In the genomic region with DNA sequence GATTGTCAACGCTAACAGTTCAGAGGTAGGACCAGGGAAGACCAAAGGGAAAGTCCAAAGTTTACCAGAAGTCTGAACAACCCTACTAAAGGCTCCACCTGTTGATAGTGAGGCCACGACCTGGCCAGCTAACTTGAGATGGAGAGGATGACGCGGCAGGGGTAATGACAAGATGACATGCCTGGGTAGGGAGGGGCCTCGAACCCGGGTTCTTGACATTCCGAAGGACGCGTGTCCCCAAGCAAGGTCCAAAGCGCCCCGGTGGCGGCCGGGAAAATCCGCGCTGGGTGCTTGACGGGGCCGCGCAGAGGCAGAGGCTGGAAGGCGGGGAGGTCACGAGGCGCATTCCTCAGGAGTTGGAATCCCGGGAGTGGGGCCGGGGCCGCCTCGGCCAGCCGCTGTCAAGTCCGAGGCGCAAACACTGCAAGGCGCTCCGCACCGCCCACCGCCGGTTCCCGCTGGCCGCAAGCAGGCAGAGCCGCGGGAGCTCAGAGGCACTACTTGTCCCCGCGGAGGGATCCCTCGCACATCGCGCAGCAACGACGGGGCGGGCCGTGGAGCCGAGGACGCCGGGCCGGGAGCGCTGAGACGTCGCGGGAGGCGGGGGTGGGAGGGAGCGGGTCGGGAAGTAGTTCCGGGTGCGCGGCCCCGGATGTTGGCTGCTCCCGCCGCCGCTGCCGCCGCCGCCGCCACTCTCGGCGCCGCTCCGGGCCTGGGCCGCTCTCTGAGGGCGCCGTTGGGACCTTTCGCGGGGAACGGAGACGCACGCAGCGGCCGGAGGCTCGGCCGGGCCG, we compare ENCODE assay signal across 8 mouse cellular contexts. TPM values are rescaled to one million over a fixed set of nuclear protein-coding genes. Genes with fewer than 3 reads are reported as not detected.
A peak's percentile ranks its signal among the peaks of the same experiment; 100 is the strongest.
DNase-seq lines count a peak whose midpoint lies in the region; ATAC-seq and TF ChIP-seq lines count a peak whose summit lies in the region.

A gene (minus strand): TSS at position 499 of the 794 bp plus-strand sequence.

- 0 out of 2 replicates have a peak, but pooled peaks have one; percentile 18 for TF ChIP-seq CTCF in heart, adult 2 months (IDR thresholded peaks at IDR 0.05)

- WGBS in embryonic facial prominence, embryonic 14.5 days = 1% methylated on average over 34 of the region's 85 CpGs
- WGBS in heart, adult 2 months = under 1% methylated on average over 81 of the region's 85 CpGs
- WGBS in limb, embryonic 13.5 days = under 1% methylated on average over 71 of the region's 85 CpGs
- 1% methylated on average over 75 of the region's 85 CpGs for WGBS in midbrain, embryonic 16.5 days

- intact Hi-C loops in heart, adult 2 months (cut with DNase I) = loop anchor here (1.0 to 5.0 kb wide), 4 partner anchors 76 to 292 kb away; a partner anchor contains a TSS

- peak; percentile 86 for DNase-seq in 3T3-L1 (ENCODE audit: low read depth, low spot score)
- DNase-seq in adrenal gland, postnatal 4 days (ENCODE audit: low spot score in 2 of 2) = peak; percentile 90
- peak; percentile 97 for DNase-seq in embryonic facial prominence, embryonic 14.5 days (ENCODE audit: low spot score)
- peak; percentile 96 to 97 for DNase-seq in heart, adult 2 months
- peak; percentile 91 to 94 for DNase-seq in kidney, adult 8-10 months
- peak; percentile 88 to 94 for DNase-seq in spleen, postnatal 10 days (ENCODE audit: low spot score in 2 of 2)

- peak within 1 kb of the TSS; percentile 97 for H3K27ac ChIP-seq in embryonic facial prominence, embryonic 14.5 days (replicated peaks; ENCODE audit: low read depth, low read length)
- H3K27ac ChIP-seq in heart, adult 2 months = peak within 1 kb of the TSS; percentile 99
- peak within 1 kb of the TSS; percentile 97 for H3K27ac ChIP-seq in limb, embryonic 13.5 days
- H3K27ac ChIP-seq in midbrain, embryonic 16.5 days (ENCODE audit: low read length) = peak within 1 kb of the TSS; percentile 98

- ATAC-seq in embryonic facial prominence, embryonic 14.5 days (ENCODE audit: low read depth) = peak; percentile 94
- ATAC-seq in limb, embryonic 13.5 days (ENCODE audit: low FRiP score, low read depth) = peak; percentile 94
- ATAC-seq in midbrain, embryonic 16.5 days = peak; percentile 96

- H3K9me3 ChIP-seq in embryonic facial prominence, embryonic 14.5 days (ENCODE audit: control insufficient read depth, low read length) = no peaks in the 10 kb centered on the region
- H3K9me3 ChIP-seq in limb, embryonic 13.5 days = no peaks in the 10 kb centered on the region
- no peaks in the 10 kb centered on the region for H3K9me3 ChIP-seq in midbrain, embryonic 16.5 days (replicated peaks; ENCODE audit: control insufficient read depth, low read length, poor library complexity, severe bottlenecking)

- peak; percentile 64; the same call in 1 of the 2 replicates for TF ChIP-seq POLR2A in heart, adult 2 months (IDR thresholded peaks at IDR 0.05; ENCODE audit: insufficient read depth, low read depth, low read length)

- no peaks in the 10 kb centered on the region for H3K27me3 ChIP-seq in embryonic facial prominence, embryonic 14.5 days (replicated peaks; ENCODE audit: control insufficient read depth, insufficient read depth, low read length)
- H3K27me3 ChIP-seq in heart, adult 2 months (ENCODE audit: control insufficient read depth, insufficient read depth, low read length) = no peaks in the 10 kb centered on the region
- no peaks in the 10 kb centered on the region for H3K27me3 ChIP-seq in limb, embryonic 13.5 days
- no peaks in the 10 kb centered on the region for H3K27me3 ChIP-seq in midbrain, embryonic 16.5 days (ENCODE audit: control insufficient read depth, insufficient read depth, low read depth, low read length)

- no peaks in the 10 kb centered on the region; the same call in none of the 2 replicates for H3K79me2 ChIP-seq in heart, adult 2 months (replicated peaks; ENCODE audit: control insufficient read depth, insufficient read depth, low read length)

- H3K4me1 ChIP-seq in embryonic facial prominence, embryonic 14.5 days (ENCODE audit: control insufficient read depth, insufficient read depth, low read length) = peaks cover 12% of the 10 kb centered on the region
- H3K4me1 ChIP-seq in heart, adult 2 months (ENCODE audit: control insufficient read depth, insufficient read depth, low read length) = peaks cover 7% of the 10 kb centered on the region
- peaks cover 20% of the 10 kb centered on the region for H3K4me1 ChIP-seq in limb, embryonic 13.5 days
- peaks cover 19% of the 10 kb centered on the region for H3K4me1 ChIP-seq in midbrain, embryonic 16.5 days (ENCODE audit: control insufficient read depth, insufficient read depth, low read length)

- H3K4me3 ChIP-seq in embryonic facial prominence, embryonic 14.5 days (ENCODE audit: low read depth, low read length) = peak within 1 kb of the TSS; percentile 94
- peak within 1 kb of the TSS; percentile 94 for H3K4me3 ChIP-seq in heart, adult 2 months
- peak within 1 kb of the TSS; percentile 95 for H3K4me3 ChIP-seq in limb, embryonic 13.5 days
- H3K4me3 ChIP-seq in midbrain, embryonic 16.5 days (ENCODE audit: low read depth, low read length) = peak within 1 kb of the TSS; percentile 98

- peak within 1 kb of the TSS; percentile 98 for H3K9ac ChIP-seq in embryonic facial prominence, embryonic 14.5 days (ENCODE audit: low read depth, low read length)
- H3K9ac ChIP-seq in heart, adult 2 months (ENCODE audit: low read depth, low read length) = peak within 1 kb of the TSS; percentile 97
- peak within 1 kb of the TSS; percentile 94 for H3K9ac ChIP-seq in limb, embryonic 13.5 days
- H3K9ac ChIP-seq in midbrain, embryonic 16.5 days (ENCODE audit: low read depth, low read length) = peak within 1 kb of the TSS; percentile 87

- TF ChIP-seq EP300 in heart, adult 2 months (IDR thresholded peaks at IDR 0.05; ENCODE audit: insufficient read depth, low read depth, low read length) = peak; percentile 81

- H3K36me3 ChIP-seq in embryonic facial prominence, embryonic 14.5 days (ENCODE audit: control insufficient read depth, insufficient read depth, low read length) = no peaks in the 10 kb centered on the region
- peaks cover 7% of the 10 kb centered on the region for H3K36me3 ChIP-seq in heart, adult 2 months (ENCODE audit: control insufficient read depth, insufficient read depth, low read length)
- no peaks in the 10 kb centered on the region for H3K36me3 ChIP-seq in limb, embryonic 13.5 days
- no peaks in the 10 kb centered on the region for H3K36me3 ChIP-seq in midbrain, embryonic 16.5 days (ENCODE audit: control insufficient read depth, insufficient read depth, low read length)

- peak within 1 kb of the TSS; percentile 74 for H3K4me2 ChIP-seq in embryonic facial prominence, embryonic 14.5 days (ENCODE audit: low read depth, low read length)
- peak within 1 kb of the TSS; percentile 80 for H3K4me2 ChIP-seq in limb, embryonic 13.5 days (replicated peaks)
- H3K4me2 ChIP-seq in midbrain, embryonic 16.5 days (ENCODE audit: low read length) = peak within 1 kb of the TSS; percentile 74

RNA-seq across cellular contexts. Expression of the gene that starts here (rescaled TPM):
- total RNA-seq in adrenal gland, postnatal 4 days (2021) = 10 to 100 TPM in 1 of 2 experiments, 1 to 10 TPM in 1; 9.7 to 10.2 TPM
- 4.7 and 5.7 TPM in 2 replicates for polyA plus RNA-seq in embryonic facial prominence, embryonic 14.5 days (2014; fragmentation: Nextera tagmentation; extraction: Ambion mirVana)
- 1 to 10 TPM; 6.3 to 6.7 TPM for total RNA-seq in heart, adult 2 months (2021)
- polyA plus RNA-seq in heart, adult 2 months (2012; rRNA removed) = 3.8 and 4.3 TPM in 2 replicates
- polyA plus RNA-seq in limb, embryonic 13.5 days (2015; fragmentation: Nextera tagmentation; extraction: Ambion mirVana) = 4.9 and 5.8 TPM in 2 replicates
- 8.9 and 11.2 TPM in 2 replicates for polyA plus RNA-seq in midbrain, embryonic 16.5 days (2015; fragmentation: Nextera tagmentation; extraction: Ambion mirVana)

Comparison
In these comparisons a context has a peak if more than half of its experiments do, and no peak if none do; other contexts are left out.
1. Peak in every context shown above with its lines: DNase-seq, ATAC-seq, H3K4me3 ChIP-seq and H3K27ac ChIP-seq.